Mouse (Mus musculus) ovary, postnatal 36 days (tissue): ENCODE measurements around the gene Pde3a.

Experiments used
- DNase-seq: peaks from one replicate; pipeline ENCODE4 v3.0.0; 2022; ENCODE audit warnings: low spot score, mixed read lengths

Pde3a gene

GRCm38 (mm10) chr6:141499511-141499910 lies 250.4 kb downstream of the Pde3a start:
- no peak for DNase-seq

- no peak for DNase-seq
Measured at GRCm38 (mm10) chr6:141501171-141501570, 252.1 kb downstream of the Pde3a start.

GRCm38 (mm10) chr6:141522541-141522940 lies 273.5 kb downstream of the Pde3a start:
- no peak for DNase-seq

- no peak for DNase-seq
Measured at GRCm38 (mm10) chr6:141523747-141524640, 274.9 kb downstream of the Pde3a start, which contains the start of gene Slco1c1. Slco1c1 (plus strand) TSS chr6:141524368.

GRCm38 (mm10) chr6:141525787-141526186 lies 276.7 kb downstream of the Pde3a start:
- no peak for DNase-seq

GRCm38 (mm10) chr6:141530865-141531264 lies 281.8 kb downstream of the Pde3a start:
- no peak for DNase-seq

- DNase-seq = no peak
Measured at GRCm38 (mm10) chr6:141537298-141537697, 288.2 kb downstream of the Pde3a start.

GRCm38 (mm10) chr6:141541136-141541535 lies 292.1 kb downstream of the Pde3a start:
- no peak for DNase-seq

GRCm38 (mm10) chr6:141543344-141543743 lies 294.3 kb downstream of the Pde3a start:
- no peak for DNase-seq
